Mouse (Mus musculus) T-helper 17 cell (primary cell): Measurements from ENCODE around the gene Hist1h2ah.

ENCODE experiments used
- in situ Hi-C, 2 experiments: fragments of 300-600 bp; cut with MboI, MseI; formaldehyde crosslinking; loops; 1 replicate in 1 of 2; 2 replicates in 1 of 2; pipeline ENCODE4 v1.15.1; 2025; ENCODE audit warnings: high pct_unique_total_duplicates in 2 of 2

The Hist1h2ah gene

GRCm38 (mm10) chr13:21993957-21994738 lies 41.2 kb downstream of the Hist1h2ah start:
- in situ Hi-C loops = loop anchor here in 1 of 2 experiments (5.0 kb wide), 1 partner anchor 672 kb away; no protein-coding TSS in a partner anchor

- in situ Hi-C loops = loop anchor here in 1 of 2 experiments (5.0 kb wide), 1 partner anchor 670 kb away; no protein-coding TSS in a partner anchor
These were observed 42.8 kb downstream of the Hist1h2ah start for GRCm38 (mm10) chr13:21992550-21992949.
